Mouse (Mus musculus): ENCODE results near the gene Rbfox1.

The Rbfox1 gene

GRCm38 (mm10) chr16:6095604-6096372 lies 210.6 kb downstream of the Rbfox1 start:
- no peak for DNase-seq (ENCODE audit: low spot score)

GRCm38 (mm10) chr16:6097244-6098040 lies 212.3 kb downstream of the Rbfox1 start:
- DNase-seq (ENCODE audit: low spot score), result no peak

GRCm38 (mm10) chr16:6098116-6098515 lies 213.0 kb downstream of the Rbfox1 start:
- DNase-seq (ENCODE audit: low spot score), result no peak

- DNase-seq (ENCODE audit: low spot score), result no peak
Measured at GRCm38 (mm10) chr16:6099598-6099997, 214.4 kb downstream of the Rbfox1 start.

- no peak for DNase-seq (ENCODE audit: low spot score)
Measured at GRCm38 (mm10) chr16:6100421-6100877, 215.3 kb downstream of the Rbfox1 start.

- no peak for DNase-seq (ENCODE audit: low spot score)
Measured at GRCm38 (mm10) chr16:6103713-6104112, 218.6 kb downstream of the Rbfox1 start.

- no peak for DNase-seq (ENCODE audit: low spot score)
Measured at GRCm38 (mm10) chr16:6110121-6110520, 225.0 kb downstream of the Rbfox1 start.

- no peak for DNase-seq (ENCODE audit: low spot score)
Measured at GRCm38 (mm10) chr16:6113836-6114475, 228.8 kb downstream of the Rbfox1 start.

GRCm38 (mm10) chr16:6119472-6119871 lies 234.3 kb downstream of the Rbfox1 start:
- no peak for DNase-seq (ENCODE audit: low spot score)

GRCm38 (mm10) chr16:6121232-6121631 lies 236.1 kb downstream of the Rbfox1 start:
- DNase-seq (ENCODE audit: low spot score), result no peak

GRCm38 (mm10) chr16:6122859-6123258 lies 237.7 kb downstream of the Rbfox1 start:
- DNase-seq (ENCODE audit: low spot score), result no peak

GRCm38 (mm10) chr16:6128314-6128713 lies 243.2 kb downstream of the Rbfox1 start:
- DNase-seq (ENCODE audit: low spot score), result no peak

GRCm38 (mm10) chr16:6135016-6135415 lies 249.9 kb downstream of the Rbfox1 start:
- DNase-seq (ENCODE audit: low spot score), result no peak

- DNase-seq (ENCODE audit: low spot score), result no peak
Measured at GRCm38 (mm10) chr16:6139432-6139831, 254.3 kb downstream of the Rbfox1 start.

GRCm38 (mm10) chr16:6147957-6148356 lies 262.8 kb downstream of the Rbfox1 start:
- no peak for DNase-seq (ENCODE audit: low spot score)

GRCm38 (mm10) chr16:6149345-6149744 lies 264.2 kb downstream of the Rbfox1 start:
- DNase-seq (ENCODE audit: low spot score), result no peak

- no peak for DNase-seq (ENCODE audit: low spot score)
Measured at GRCm38 (mm10) chr16:6155556-6155955, 270.4 kb downstream of the Rbfox1 start.

GRCm38 (mm10) chr16:6164476-6164875 lies 279.3 kb downstream of the Rbfox1 start:
- no peak for DNase-seq (ENCODE audit: low spot score)

GRCm38 (mm10) chr16:6169346-6169745 lies 284.2 kb downstream of the Rbfox1 start:
- DNase-seq (ENCODE audit: low spot score), result no peak

- DNase-seq (ENCODE audit: low spot score), result no peak
Measured at GRCm38 (mm10) chr16:6180819-6181218, 295.7 kb downstream of the Rbfox1 start.

- no peak for DNase-seq (ENCODE audit: low spot score)
Measured at GRCm38 (mm10) chr16:6182329-6182728, 297.2 kb downstream of the Rbfox1 start.

GRCm38 (mm10) chr16:6192358-6192757 lies 307.2 kb downstream of the Rbfox1 start:
- DNase-seq (ENCODE audit: low spot score), result no peak

GRCm38 (mm10) chr16:6206431-6206830 lies 321.3 kb downstream of the Rbfox1 start:
- DNase-seq (ENCODE audit: low spot score), result no peak

Measured in adipocyte (in vitro differentiated cells).